Mouse (Mus musculus): Measurements from ENCODE around the gene Abcc12. TPM values are rescaled to one million over a fixed set of nuclear protein-coding genes. Genes with fewer than 3 reads are reported as not detected.

Abcc12 gene
- polyA plus RNA-seq, 1 experiment from 2014 or later = not detected

DNA sequence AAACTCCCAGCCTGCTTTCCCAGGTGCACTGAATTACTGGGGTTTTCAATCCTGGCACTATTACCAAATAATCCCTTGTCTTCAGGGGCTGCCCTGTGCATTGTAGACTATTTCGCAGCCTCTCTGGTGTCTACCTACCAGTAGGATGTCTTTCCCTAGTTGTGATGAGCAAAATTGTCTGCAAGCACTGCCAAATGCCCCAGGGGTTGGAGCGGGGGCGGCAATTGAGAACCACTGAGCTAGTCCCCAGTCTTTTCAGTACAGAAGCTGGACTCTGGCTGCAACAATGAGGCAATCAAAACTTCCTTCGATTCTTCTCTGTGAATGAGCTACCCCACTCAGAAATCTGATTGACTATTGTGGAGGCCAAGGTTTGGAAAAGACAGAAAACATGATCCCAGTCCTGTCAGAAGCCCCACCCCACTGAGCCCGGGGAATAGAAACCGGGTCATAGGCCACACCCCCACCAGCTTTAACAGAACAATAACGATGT, 45.4 kb downstream of the Abcc12 start:
- 71% methylated on average over 7 of the region's 7 CpGs for WGBS
- DNase-seq (ENCODE audit: low spot score) = no peak
- Histone ChIP-seq H3K9me3 (replicated peaks) (no peaks in the 10 kb centered on the region), H3K4me3 (no peak overlapping the region), H3K27ac (replicated peaks) (peak overlapping the region; percentile 73), H3K36me3 (no peaks in the 10 kb centered on the region), H3K4me1 (peaks cover 18% of the 10 kb centered on the region), H3K27me3 (ENCODE audit: low read depth, poor library complexity, severe bottlenecking) (peaks cover 8% of the 10 kb centered on the region; the same call in 1 of the 2 replicates)

DNA sequence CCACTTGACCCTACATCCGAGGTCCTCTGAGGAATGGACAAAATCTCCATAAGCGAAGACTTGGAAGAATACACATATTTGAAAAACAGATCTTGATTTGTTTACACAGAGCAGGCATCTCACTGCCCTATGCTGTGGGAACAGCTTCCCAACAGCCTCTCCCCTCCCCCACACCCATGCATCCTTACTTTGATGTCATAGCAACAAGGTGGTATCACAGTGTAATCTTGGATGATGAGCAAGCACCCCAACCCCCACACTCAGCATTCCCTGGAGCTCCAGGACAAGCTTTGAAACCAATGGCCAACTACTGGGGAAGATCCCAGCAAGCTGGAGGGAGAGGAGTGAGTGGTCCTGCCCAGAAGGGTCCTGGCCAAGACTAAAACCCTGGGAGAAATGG, 50.8 kb downstream of the Abcc12 start:
- 79% methylated on average over 2 of the region's 2 CpGs for WGBS
- no peak overlapping the region for H3K27ac ChIP-seq (replicated peaks)

DNA sequence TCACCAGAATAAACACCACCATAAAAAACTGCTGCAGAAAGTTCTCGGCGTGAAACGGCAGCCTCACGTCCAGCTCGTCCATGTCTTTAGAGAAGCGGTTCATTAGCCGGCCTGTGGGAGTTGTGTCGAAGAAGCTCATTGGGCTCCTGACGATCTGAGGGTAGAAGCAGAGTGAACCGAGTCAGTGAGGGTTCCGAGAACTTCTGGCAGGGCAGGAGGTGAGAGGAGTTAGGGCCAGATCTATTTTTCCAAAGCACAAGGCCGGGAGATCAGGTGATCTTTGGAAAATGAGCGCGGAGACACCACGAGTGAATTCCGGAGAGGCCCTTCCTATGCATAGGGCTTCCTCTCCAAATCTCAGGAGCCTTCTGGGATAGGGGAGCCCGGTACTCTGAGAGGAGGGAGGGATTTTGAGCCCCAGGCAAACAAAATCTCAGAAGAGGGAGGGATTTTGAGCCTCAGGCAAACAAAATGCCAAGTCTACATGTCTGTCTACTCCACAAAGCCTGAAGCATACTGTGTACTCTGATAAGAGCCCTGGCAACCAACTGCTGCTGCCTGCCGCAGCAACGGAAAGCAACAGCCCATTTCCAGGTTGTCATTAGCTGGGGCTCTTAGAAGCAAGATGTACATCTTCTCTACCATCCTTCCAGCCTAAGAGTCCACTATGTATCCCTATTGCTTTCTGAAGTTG, 53.0 kb downstream of the Abcc12 start:
- H3K36me3 ChIP-seq = no peaks in the 10 kb centered on the region
- no peak overlapping the region for H3K27ac ChIP-seq (replicated peaks)
- H3K9me3 ChIP-seq (replicated peaks) = no peaks in the 10 kb centered on the region
- no peak for DNase-seq (ENCODE audit: low spot score)
- WGBS = 91% methylated on average over 19 of the region's 19 CpGs
- H3K4me1 ChIP-seq = peaks cover 4% of the 10 kb centered on the region; the same call in 1 of the 2 replicates
- no peaks in the 10 kb centered on the region for H3K27me3 ChIP-seq (ENCODE audit: low read depth, poor library complexity, severe bottlenecking)
- no peak overlapping the region for H3K4me3 ChIP-seq

More for the DNA sequence above, 50.8 kb downstream of the Abcc12 start:
- Histone ChIP-seq H3K9me3 (replicated peaks) (no peaks in the 10 kb centered on the region), H3K27me3 (ENCODE audit: low read depth, poor library complexity, severe bottlenecking) (peaks cover 4% of the 10 kb centered on the region; the same call in 1 of the 2 replicates), H3K36me3 (no peaks in the 10 kb centered on the region), H3K4me3 (no peak overlapping the region), H3K4me1 (peaks cover 5% of the 10 kb centered on the region)
- no peak for DNase-seq (ENCODE audit: low spot score)

- H3K27ac ChIP-seq (replicated peaks) = no peak overlapping the region
- 92% methylated on average over 8 of the region's 8 CpGs for WGBS
- DNase-seq (ENCODE audit: low spot score) = no peak
These were observed 53.7 kb downstream of the Abcc12 start for GRCm38 (mm10) chr8:86526808-86527207.

GRCm38 (mm10) chr8:86514203-86514602, 66.3 kb downstream of the Abcc12 start:
- DNase-seq (ENCODE audit: low spot score) = no peak
- Histone ChIP-seq H3K27me3 (ENCODE audit: low read depth, poor library complexity, severe bottlenecking) (no peaks in the 10 kb centered on the region), H3K4me1 (peaks cover 3% of the 10 kb centered on the region; the same call in 1 of the 2 replicates), H3K9me3 (replicated peaks) (no peaks in the 10 kb centered on the region), H3K4me3 (no peak overlapping the region), H3K36me3 (no peaks in the 10 kb centered on the region), H3K27ac (replicated peaks) (no peak overlapping the region)
- WGBS = 85% methylated on average over 1 of the region's 1 CpGs

More at GRCm38 (mm10) chr8:86526808-86527207, 53.7 kb downstream of the Abcc12 start:
- Histone ChIP-seq H3K9me3 (replicated peaks) (no peaks in the 10 kb centered on the region), H3K36me3 (no peaks in the 10 kb centered on the region), H3K4me3 (no peak overlapping the region), H3K4me1 (peaks cover 4% of the 10 kb centered on the region; the same call in 1 of the 2 replicates), H3K27me3 (ENCODE audit: low read depth, poor library complexity, severe bottlenecking) (no peaks in the 10 kb centered on the region)

DNA sequence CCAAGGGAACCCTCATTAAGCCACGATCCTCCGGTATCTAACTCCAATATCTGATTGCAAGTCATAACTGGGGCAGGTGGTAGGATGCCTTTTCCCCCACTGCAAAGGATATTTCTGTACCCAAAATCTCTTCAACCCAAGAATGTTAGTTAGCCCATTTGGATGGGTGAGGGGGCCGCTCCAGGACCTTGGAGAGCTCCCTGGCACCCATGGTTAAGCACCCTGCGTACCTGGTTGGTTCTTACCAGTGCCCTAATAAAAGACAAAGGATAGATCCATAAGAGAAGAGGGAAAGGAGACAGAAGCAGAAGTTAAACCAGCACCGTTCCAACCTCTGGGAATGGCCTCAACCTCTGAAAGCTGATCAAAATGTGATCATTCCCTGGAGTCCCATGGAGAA, 67.6 kb downstream of the Abcc12 start:
- Histone ChIP-seq H3K36me3 (no peaks in the 10 kb centered on the region), H3K9me3 (replicated peaks) (no peaks in the 10 kb centered on the region), H3K27me3 (ENCODE audit: low read depth, poor library complexity, severe bottlenecking) (no peaks in the 10 kb centered on the region), H3K4me1 (peaks cover 3% of the 10 kb centered on the region; the same call in 1 of the 2 replicates), H3K27ac (replicated peaks) (no peak overlapping the region), H3K4me3 (no peak overlapping the region)
- no peak for DNase-seq (ENCODE audit: low spot score)
- WGBS = 64% methylated on average over 5 of the region's 5 CpGs

DNA sequence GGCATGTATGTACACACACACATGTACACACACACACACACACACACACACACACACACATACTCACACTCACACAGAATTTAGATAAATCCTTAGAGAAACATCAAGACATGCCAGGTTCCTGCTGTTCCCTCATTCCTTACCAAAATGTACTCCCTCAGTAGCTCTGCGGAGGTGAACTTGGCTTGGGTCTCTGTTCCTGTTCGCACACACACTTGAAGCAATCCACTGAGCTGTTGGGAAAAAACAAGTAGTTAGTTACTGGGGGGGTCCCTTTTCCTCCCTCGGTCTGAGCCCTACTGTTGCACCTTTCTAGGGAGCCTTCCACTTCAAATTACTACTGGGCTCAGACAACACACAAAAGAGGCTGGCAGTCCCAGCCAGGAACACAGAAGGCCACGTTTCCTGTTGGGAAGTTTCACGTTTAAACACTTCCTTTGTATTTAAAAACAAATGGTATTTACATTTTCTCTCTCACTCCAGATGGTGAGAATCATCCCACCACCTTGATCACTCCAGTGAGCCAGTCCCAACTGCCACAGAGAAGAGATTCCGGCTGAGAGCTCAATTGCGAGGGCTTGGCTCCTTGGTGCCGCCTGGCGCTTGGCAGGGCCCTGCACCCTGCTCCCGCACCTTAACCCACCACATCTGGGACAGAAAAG, 68.2 kb downstream of the Abcc12 start:
- Histone ChIP-seq H3K4me3 (no peak overlapping the region), H3K4me1 (peaks cover 3% of the 10 kb centered on the region; the same call in 1 of the 2 replicates), H3K27me3 (ENCODE audit: low read depth, poor library complexity, severe bottlenecking) (no peaks in the 10 kb centered on the region), H3K9me3 (replicated peaks) (no peaks in the 10 kb centered on the region), H3K27ac (replicated peaks) (no peak overlapping the region), H3K36me3 (no peaks in the 10 kb centered on the region)
- 71% methylated on average over 10 of the region's 10 CpGs for WGBS
- no peak for DNase-seq (ENCODE audit: low spot score)

GRCm38 (mm10) chr8:86501341-86501740, 79.1 kb downstream of the Abcc12 start:
- H3K27ac ChIP-seq (replicated peaks) = no peak overlapping the region
- 84% methylated on average over 7 of the region's 7 CpGs for WGBS
- no peak overlapping the region for H3K4me3 ChIP-seq
- H3K4me1 ChIP-seq = no peaks in the 10 kb centered on the region
- H3K36me3 ChIP-seq = no peaks in the 10 kb centered on the region
- H3K9me3 ChIP-seq (replicated peaks) = peaks cover 10% of the 10 kb centered on the region
- no peaks in the 10 kb centered on the region for H3K27me3 ChIP-seq (ENCODE audit: low read depth, poor library complexity, severe bottlenecking)
- DNase-seq (ENCODE audit: low spot score) = no peak

- H3K4me1 ChIP-seq = peaks cover 5% of the 10 kb centered on the region
- H3K27me3 ChIP-seq (ENCODE audit: low read depth, poor library complexity, severe bottlenecking) = no peaks in the 10 kb centered on the region
- H3K36me3 ChIP-seq = no peaks in the 10 kb centered on the region
- H3K27ac ChIP-seq (replicated peaks) = no peak overlapping the region
- no peak overlapping the region for H3K4me3 ChIP-seq
- no peaks in the 10 kb centered on the region for H3K9me3 ChIP-seq (replicated peaks)
- DNase-seq (ENCODE audit: low spot score) = no peak
- WGBS = 92% methylated on average over 4 of the region's 4 CpGs
These were observed 85.4 kb downstream of the Abcc12 start for GRCm38 (mm10) chr8:86495056-86495455.

DNA sequence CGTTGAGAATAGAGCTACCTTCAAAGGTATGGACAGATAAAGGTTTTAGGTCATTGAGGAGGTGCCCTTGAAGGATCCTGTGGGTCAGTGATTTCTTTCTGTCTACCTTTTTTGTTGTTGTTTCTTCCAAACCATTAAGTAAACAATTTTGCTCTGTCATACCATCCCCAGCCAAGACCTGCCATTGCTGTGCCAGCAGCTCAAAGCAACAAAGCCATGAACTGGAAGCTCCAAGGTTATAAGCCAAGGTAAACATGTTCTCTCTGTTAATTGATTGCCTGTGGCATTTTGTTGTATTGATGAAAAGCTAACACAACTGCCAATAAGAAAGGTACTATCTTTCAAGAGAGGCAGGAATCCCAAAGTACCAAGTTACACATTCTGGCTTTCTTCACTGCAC, 86.6 kb downstream of the Abcc12 start:
- no peaks in the 10 kb centered on the region for H3K27me3 ChIP-seq (ENCODE audit: low read depth, poor library complexity, severe bottlenecking)
- no peak for DNase-seq (ENCODE audit: low spot score)
- no peaks in the 10 kb centered on the region for H3K9me3 ChIP-seq (replicated peaks)
- H3K4me3 ChIP-seq = no peak overlapping the region
- no peak overlapping the region for H3K27ac ChIP-seq (replicated peaks)
- 50% methylated on average over 1 of the region's 1 CpGs for WGBS
- peaks cover 8% of the 10 kb centered on the region for H3K4me1 ChIP-seq
- no peaks in the 10 kb centered on the region for H3K36me3 ChIP-seq

- no peaks in the 10 kb centered on the region for H3K27me3 ChIP-seq (ENCODE audit: low read depth, poor library complexity, severe bottlenecking)
- WGBS = 95% methylated on average over 6 of the region's 6 CpGs
- H3K36me3 ChIP-seq = no peaks in the 10 kb centered on the region
- H3K27ac ChIP-seq (replicated peaks) = no peak overlapping the region
- no peak overlapping the region for H3K4me3 ChIP-seq
- DNase-seq (ENCODE audit: low spot score) = no peak
- H3K9me3 ChIP-seq (replicated peaks) = no peaks in the 10 kb centered on the region
- H3K4me1 ChIP-seq = peaks cover 3% of the 10 kb centered on the region; the same call in 1 of the 2 replicates
These were observed 95.1 kb downstream of the Abcc12 start for GRCm38 (mm10) chr8:86485411-86485810.

DNA sequence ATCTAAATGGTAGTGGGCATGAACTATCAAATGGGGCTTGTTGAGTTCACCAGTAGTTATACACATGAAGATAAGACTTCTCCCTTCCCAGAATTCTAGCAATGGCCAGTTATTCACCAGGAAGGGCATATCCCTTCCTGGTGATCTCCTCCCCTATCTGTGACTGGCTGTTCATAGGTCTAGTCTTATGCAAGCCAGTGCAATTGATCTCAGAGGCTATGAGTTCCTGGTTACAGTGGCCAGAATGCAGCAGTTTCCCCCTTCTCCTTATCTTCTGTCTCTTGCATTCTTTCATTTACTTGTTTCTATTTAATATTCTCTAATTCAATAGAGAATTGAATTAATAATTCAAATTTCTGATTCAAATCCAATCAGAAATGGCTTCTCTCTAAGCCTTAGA, 96.2 kb downstream of the Abcc12 start:
- H3K27ac ChIP-seq (replicated peaks) = no peak overlapping the region
- no peaks in the 10 kb centered on the region for H3K4me1 ChIP-seq
- H3K4me3 ChIP-seq = no peak overlapping the region

GRCm38 (mm10) chr8:86482116-86482515, 98.4 kb downstream of the Abcc12 start:
- Histone ChIP-seq H3K4me1 (no peaks in the 10 kb centered on the region), H3K4me3 (no peak overlapping the region), H3K27ac (replicated peaks) (no peak overlapping the region), H3K36me3 (no peaks in the 10 kb centered on the region), H3K9me3 (replicated peaks) (no peaks in the 10 kb centered on the region), H3K27me3 (ENCODE audit: low read depth, poor library complexity, severe bottlenecking) (no peaks in the 10 kb centered on the region)
- DNase-seq (ENCODE audit: low spot score) = no peak
- 88% methylated on average over 1 of the region's 1 CpGs for WGBS

More for the DNA sequence above, 96.2 kb downstream of the Abcc12 start:
- DNase-seq (ENCODE audit: low spot score) = no peak
- Histone ChIP-seq H3K27me3 (ENCODE audit: low read depth, poor library complexity, severe bottlenecking) (no peaks in the 10 kb centered on the region), H3K36me3 (no peaks in the 10 kb centered on the region), H3K9me3 (replicated peaks) (no peaks in the 10 kb centered on the region)

Measured in midbrain, embryonic 10.5 days (tissue).